Mouse (Mus musculus): ENCODE data around the gene Unc13d.
A peak's percentile ranks its signal among the peaks of the same experiment; 100 is the strongest.
"Not testable (repeated sequence)": the region's sequence is repeated elsewhere in the genome, so short reads cannot be mapped to it uniquely, and the experiment has no call there.

Gene Unc13d

DNA sequence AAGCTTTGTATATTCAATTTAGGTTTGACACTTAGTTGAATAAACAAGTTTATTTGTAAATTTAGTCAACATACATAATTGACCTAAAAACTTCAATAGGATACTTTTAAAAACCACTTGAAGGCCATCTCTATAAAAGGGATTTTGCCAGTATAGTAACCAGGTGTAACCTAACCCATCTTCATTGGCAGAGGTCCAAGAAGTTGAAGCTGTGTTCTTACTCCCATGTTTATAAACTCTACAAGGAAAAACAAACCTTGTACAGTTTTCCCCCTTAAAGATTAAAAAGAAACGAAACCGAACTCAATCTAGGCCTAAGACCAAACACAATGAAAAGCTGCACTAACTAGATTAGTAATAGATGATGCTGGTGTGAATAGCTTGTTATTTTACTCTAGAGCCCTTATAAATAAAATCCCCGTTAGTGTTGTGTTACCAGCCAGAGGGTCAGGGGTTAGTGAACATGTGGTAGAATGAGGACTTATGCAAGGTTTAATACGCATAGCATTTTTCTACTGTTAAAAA, 55.4 kb downstream of the Unc13d start:
- no peak for DNase-seq (ENCODE audit: low spot score in 2 of 2)

DNA sequence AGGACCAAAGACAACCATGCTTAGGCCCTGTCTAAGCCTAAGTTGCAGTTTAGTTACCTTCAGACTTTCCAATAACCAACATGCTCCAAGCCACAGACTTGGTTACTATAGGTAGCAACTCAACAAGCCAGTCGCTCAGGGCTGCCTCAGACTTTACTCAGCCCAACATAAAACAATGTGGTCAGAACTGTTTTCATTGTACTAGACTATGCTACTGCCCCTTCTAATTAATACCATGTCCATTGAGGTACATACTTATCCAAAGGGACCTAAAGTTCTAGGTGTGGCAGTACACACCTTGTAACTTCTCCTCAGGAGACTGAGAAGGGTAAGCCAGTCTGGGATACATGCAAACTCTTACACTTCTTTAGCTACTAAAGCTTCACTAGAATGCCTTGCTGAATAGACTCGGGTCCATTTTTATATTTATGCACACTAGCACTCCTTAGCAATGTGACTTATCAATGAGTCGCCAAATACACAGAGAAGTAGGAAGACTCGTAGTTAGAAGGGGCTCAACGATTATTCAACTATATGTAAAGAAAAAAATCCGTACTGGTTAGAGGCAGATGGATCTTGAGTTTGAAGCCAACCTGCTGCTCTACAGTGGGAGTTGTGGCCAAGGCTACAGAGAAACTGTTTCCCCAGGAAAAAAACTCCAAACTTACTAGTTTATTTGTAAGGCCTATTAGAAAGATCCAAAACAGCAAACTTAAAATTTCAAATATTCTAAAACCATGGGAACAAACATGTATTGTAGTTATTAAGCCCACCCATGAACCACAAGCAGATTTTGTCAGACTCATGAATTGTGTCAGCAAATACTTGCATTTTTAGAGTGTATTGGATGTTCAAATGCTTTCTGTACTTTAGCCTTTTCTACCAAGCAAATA, 56.2 kb downstream of the Unc13d start:
- no peak for DNase-seq (ENCODE audit: low spot score in 2 of 2)

DNA sequence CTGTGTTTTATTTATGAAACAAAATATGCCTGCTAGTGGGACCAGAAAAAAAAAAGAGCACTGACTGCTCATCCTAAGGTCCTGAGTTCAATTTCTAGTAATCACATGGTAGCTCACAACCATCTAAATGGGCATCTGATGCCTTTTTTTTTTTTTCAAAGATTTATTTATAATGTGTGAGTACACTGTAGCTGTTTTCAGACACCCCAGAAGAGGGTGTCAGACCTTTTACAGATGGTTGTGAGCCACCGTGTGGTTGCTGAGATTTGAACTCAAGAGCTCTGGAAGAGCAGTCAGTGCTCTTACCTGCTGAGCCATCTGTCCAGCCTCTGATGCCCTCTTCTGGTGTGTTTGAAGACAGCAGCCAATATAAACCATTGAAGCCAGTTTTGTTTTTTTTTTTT, 57.2 kb downstream of the Unc13d start:
- DNase-seq (ENCODE audit: low spot score in 2 of 2) = no peak

DNA sequence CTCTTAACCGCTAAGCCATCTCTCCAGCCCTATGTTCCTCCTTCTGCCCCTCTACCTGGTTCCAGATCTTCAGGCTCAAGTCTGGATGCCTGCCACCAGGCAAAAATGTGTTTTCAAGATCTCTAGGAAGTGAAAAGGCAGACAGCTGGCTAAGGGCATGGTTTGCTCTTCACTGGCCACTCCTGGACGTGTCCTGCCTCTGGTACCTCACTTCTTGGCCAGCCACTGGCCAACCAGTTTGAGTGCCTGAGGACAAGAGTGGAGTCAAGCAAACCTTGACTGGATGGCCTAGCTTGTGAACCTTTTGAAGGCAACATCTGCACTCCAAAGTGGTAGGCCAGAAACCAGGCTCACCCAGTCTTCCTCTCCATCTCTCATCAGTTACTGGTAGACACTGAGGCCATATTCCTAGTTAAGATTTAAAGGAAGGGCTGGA, 57.8 kb downstream of the Unc13d start:
- DNase-seq (ENCODE audit: low spot score in 2 of 2) = no peak

DNA sequence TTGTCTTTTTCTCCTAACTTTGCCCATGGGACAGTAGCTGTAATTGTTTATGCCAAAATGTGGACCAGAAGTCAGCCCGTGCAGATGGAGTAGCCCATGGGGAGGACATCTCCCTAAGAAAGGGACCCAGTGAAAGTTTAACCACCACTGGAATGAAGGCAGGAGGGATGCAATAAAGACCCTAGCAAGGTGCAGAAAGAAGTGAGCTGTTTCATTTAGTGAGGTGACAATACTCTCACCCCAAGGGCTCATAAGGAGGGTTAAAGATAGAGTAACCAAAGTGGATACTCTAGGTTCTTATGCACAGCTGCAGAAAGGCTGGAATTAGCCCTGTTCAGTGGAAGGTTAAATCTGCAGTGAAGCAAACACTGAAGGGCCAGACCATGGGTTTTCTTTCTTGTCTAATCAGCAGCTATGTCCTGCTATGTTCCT, 58.4 kb downstream of the Unc13d start:
- DNase-seq (ENCODE audit: low spot score in 2 of 2) = no peak

DNA sequence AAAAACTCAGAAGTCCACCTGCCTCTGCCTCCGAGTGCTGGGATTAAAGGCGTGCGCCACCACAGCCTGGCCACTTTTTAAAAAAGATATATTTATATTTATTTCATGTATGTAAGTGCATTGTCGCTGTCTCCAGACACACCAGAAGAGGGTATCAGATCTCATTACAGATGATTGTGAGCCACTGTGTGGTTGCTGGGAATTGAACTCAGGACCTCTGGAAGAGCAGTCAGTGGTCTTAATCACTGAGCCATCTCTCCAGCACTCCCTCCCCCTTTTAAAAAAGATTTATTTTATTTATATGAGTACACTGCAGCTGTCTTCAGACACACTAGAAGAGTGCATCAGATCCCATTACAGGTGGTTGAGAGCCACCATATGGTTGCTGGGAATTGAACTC, 58.9 kb downstream of the Unc13d start:
- not testable (repeated sequence) for DNase-seq (ENCODE audit: low spot score in 2 of 2)

DNA sequence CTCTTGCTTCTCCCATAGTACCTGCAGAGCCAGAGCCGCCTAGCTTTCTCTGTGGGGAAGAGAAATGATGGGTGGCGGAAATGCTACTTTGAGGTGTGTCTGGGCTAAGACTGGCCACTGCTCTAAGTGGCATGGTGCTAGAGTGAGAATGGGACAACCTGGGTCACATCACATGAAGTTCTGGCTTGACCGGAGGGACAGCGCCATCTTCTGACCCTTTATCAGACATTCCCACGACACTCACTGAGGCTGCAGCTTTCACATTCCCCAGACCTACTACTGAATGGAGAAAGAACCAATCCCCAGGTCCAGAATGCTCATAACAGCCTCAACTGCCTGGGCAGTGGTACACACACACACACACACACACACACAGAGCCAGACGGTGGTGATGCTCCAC, 59.7 kb downstream of the Unc13d start:
- no peak for DNase-seq (ENCODE audit: low spot score in 2 of 2)

DNA sequence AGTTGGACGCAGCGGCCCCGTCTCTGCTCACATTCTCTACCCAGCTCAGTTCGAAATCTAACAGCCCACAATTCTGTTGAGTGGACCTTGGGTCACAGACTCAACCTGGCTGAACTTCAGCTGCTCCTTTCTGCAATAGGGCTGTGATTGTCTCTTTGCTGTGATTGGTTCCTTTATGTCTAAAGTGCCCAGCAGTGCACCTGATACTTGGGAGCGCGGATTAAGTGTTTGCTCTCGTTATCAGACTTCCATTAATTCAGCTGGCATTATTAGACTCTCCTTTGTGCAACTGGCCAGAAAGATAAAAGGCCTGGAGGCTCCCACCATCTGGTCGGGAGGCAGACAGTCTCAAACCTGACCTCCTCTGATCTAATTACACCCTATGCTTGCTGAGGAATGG, 62.9 kb downstream of the Unc13d start:
- DNase-seq (ENCODE audit: low spot score in 2 of 2) = no peak

DNA sequence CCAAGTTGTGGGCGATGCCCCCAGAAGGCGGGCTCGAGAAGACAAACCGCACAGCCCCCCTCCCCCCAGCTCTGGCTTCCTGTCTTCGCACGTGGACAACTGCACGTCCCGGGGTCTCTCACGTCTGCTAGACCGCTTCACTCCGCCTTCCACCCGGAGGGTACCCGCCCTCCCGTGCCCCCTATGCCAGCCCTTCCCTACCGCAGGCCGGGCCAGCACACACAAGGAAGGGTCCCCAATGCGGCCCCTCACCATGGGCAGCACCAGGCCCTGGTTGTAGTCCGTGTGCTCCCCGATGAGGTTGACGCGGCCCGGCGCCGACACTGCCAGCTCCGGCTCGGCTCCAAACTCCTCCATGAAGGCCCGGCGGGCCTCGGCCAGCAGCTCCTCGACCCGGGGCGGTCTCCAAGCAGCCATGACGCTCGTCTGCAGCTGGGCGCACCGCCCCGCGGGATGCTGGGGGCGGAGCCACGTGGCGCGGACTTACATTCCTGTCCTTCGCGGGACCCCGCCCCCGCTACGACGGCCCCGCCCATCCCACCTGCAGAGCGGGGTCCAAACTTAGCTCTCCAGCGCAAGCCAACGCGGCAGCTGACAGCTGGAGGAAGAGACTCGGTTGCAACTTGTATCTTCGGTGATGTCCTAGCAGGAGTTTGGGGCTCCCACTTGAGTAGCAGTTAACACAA, 65.4 kb downstream of the Unc13d start, which contains the start of gene Galk1:
Galk1 (minus strand) TSS at position 458 of the 686 bp plus-strand sequence.
- DNase-seq (ENCODE audit: low spot score in 2 of 2) = peak; percentile 68 to 71
